Mouse (Mus musculus) liver, postnatal 0 days (tissue): ENCODE measurements around the gene Susd4. TPM values are rescaled to one million over a fixed set of nuclear protein-coding genes. Genes with fewer than 3 reads are reported as not detected.

Experiments used
- ATAC-seq: fragments of 200-750 bp; cut with Nextera tagmentation; 2 replicates; pipeline ENCODE4 v1.8.0; 2017; ENCODE audit warnings: mild to moderate bottlenecking, moderate library complexity
- DNase-seq: peaks from one replicate; pipeline ENCODE4 v3.0.0-alpha.2; 2016
- H3K27ac ChIP-seq: fragments of 300-500 bp; sonication (generic); 2 replicates; pipeline ENCODE4 v1.5.1; 2014; ENCODE audit warnings: antibody characterized with exemption, moderate library complexity, mild to moderate bottlenecking, low read depth
- H3K27me3 ChIP-seq: fragments of 300-500 bp; sonication (generic); 2 replicates; pipeline ENCODE4 v1.6.1; 2014; ENCODE audit warnings: low read length, control low read depth, mixed read lengths; ENCODE audit not compliant: insufficient read depth
- H3K36me3 ChIP-seq: fragments of 300-500 bp; sonication (generic); replicated peaks from 2 replicates; pipeline ENCODE4 v1.6.1; 2014; ENCODE audit warnings: mild to moderate bottlenecking, control low read depth, low read length, moderate library complexity, mixed read lengths; ENCODE audit not compliant: insufficient read depth
- H3K4me1 ChIP-seq: fragments of 300-500 bp; sonication (generic); 2 replicates; pipeline ENCODE4 v1.6.1; 2014; ENCODE audit warnings: antibody characterized with exemption, mild to moderate bottlenecking, control low read depth; ENCODE audit not compliant: insufficient read depth
- H3K4me2 ChIP-seq: fragments of 300-500 bp; sonication (generic); 2 replicates; pipeline ENCODE4 v1.6.1; 2014; ENCODE audit warnings: low read depth, mild to moderate bottlenecking, low read length, moderate library complexity, mixed read lengths
- H3K4me3 ChIP-seq: fragments of 300-500 bp; sonication (generic); 2 replicates; pipeline ENCODE4 v1.5.1; 2014; ENCODE audit warnings: low read depth, low read length
- H3K9ac ChIP-seq: fragments of 300-500 bp; sonication (generic); replicated peaks from 2 replicates; pipeline ENCODE4 v1.6.1; 2014; ENCODE audit warnings: mild to moderate bottlenecking, moderate library complexity
- H3K9me3 ChIP-seq: fragments of 300-500 bp; sonication (generic); 2 replicates; pipeline ENCODE4 v1.6.1; 2016; ENCODE audit warnings: mild to moderate bottlenecking, control low read depth, low read length, mixed read lengths
- CTCF ChIP-seq: sonication (generic); IDR thresholded peaks from 2 replicates; pipeline ENCODE4 v1.5.1; 2016; ENCODE audit warnings: antibody characterized with exemption, low read depth
- EP300 ChIP-seq: IDR thresholded peaks from 2 replicates; pipeline ENCODE4 v1.6.1; 2016; ENCODE audit warnings: antibody characterized with exemption, low read depth, mild to moderate bottlenecking
- WGBS: fragments of 180-500 bp; shearing (Covaris S2); extraction: QIAGEN DNeasy Blood & Tissue Kit; methylation state at CpG from one replicate; pipeline ENCODE4 v1.1.7; 2014; ENCODE audit not compliant: insufficient replicate concordance; 5-methylcytosine and 5-hydroxymethylcytosine counted together
- polyA plus RNA-seq: library from polyadenylated mRNA; unstranded; fragments of >200 nt; fragmentation: Nextera tagmentation; extraction: Ambion mirVana; gene quantifications from 2 replicates; pipeline ENCODE4 v1.2.1, GENCODE M21; 2015

The Susd4 gene
- polyA plus RNA-seq, 1 experiment from 2014 or later, result 1.9 TPM

- H3K9ac ChIP-seq, result no peak overlapping the region
- H3K4me3 ChIP-seq, result no peak overlapping the region
- no peaks in the 10 kb centered on the region for H3K9me3 ChIP-seq
- no peak overlapping the region for H3K27ac ChIP-seq
- H3K36me3 ChIP-seq, result no peaks in the 10 kb centered on the region
- no peak for TF ChIP-seq CTCF
- TF ChIP-seq EP300, result no peak
- DNase-seq (no peak), ATAC-seq (no peak)
- H3K4me1 ChIP-seq, result 0 out of 2 replicates have a peak, but pooled peaks cover 6% of the 10 kb centered on the region
- 85% methylated on average over 9 of the region's 9 CpGs for WGBS
- H3K4me2 ChIP-seq, result no peak overlapping the region
- no peaks in the 10 kb centered on the region for H3K27me3 ChIP-seq
Measured at GRCm38 (mm10) chr1:182794628-182795027, 31.0 kb downstream of the Susd4 start.

DNA sequence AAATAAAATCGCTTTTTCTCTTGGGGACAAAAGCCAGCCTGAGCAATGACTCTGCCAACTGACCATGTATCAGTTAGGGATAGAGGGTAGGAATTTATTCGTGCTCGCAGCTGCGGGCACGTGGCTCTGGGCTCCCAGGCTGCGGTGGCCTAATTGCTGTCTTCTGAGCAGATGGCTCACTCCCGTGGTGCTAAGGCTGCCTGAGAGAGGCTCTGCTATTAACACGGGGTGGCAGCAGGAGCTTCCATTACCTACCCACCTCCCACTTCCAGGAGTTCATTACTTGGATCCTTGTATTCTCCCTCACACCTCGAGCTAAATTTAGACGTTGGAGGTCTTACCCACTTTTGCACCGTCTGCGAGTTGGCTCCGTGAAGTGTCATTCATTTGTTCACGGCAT, 33.4 kb downstream of the Susd4 start:
- Histone ChIP-seq H3K9ac (no peak overlapping the region), H3K36me3 (no peaks in the 10 kb centered on the region), H3K4me3 (no peak overlapping the region), H3K27me3 (no peaks in the 10 kb centered on the region), H3K4me2 (no peak overlapping the region), H3K27ac (no peak overlapping the region), H3K4me1 (0 out of 2 replicates have a peak, but pooled peaks cover 5% of the 10 kb centered on the region), H3K9me3 (no peaks in the 10 kb centered on the region)
- TF ChIP-seq EP300 (no peak), CTCF (no peak)
- WGBS, result 75% methylated on average over 14 of the region's 14 CpGs
- no peak for ATAC-seq
- no peak for DNase-seq

GRCm38 (mm10) chr1:182801590-182801989, 37.9 kb downstream of the Susd4 start:
- WGBS, result 54% methylated on average over 2 of the region's 2 CpGs
- TF ChIP-seq CTCF (no peak), EP300 (no peak)
- no peak overlapping the region for H3K4me2 ChIP-seq
- no peaks in the 10 kb centered on the region for H3K9me3 ChIP-seq
- H3K36me3 ChIP-seq, result no peaks in the 10 kb centered on the region
- ATAC-seq (peak; percentile 25; the same call in 1 of the 2 replicates), DNase-seq (no peak)
- H3K27ac ChIP-seq, result no peak overlapping the region
- no peak overlapping the region for H3K9ac ChIP-seq
- H3K4me1 ChIP-seq, result 0 out of 2 replicates have a peak, but pooled peaks cover 4% of the 10 kb centered on the region
- no peaks in the 10 kb centered on the region for H3K27me3 ChIP-seq
- H3K4me3 ChIP-seq, result no peak overlapping the region

GRCm38 (mm10) chr1:182802891-182803290, 39.2 kb downstream of the Susd4 start:
- Histone ChIP-seq H3K36me3 (no peaks in the 10 kb centered on the region), H3K4me3 (no peak overlapping the region), H3K9ac (no peak overlapping the region), H3K27ac (no peak overlapping the region), H3K4me2 (no peak overlapping the region), H3K9me3 (no peaks in the 10 kb centered on the region), H3K27me3 (no peaks in the 10 kb centered on the region), H3K4me1 (peaks cover 8% of the 10 kb centered on the region; the same call in 1 of the 2 replicates)
- no peak for DNase-seq
- ATAC-seq, result no peak
- no peak for TF ChIP-seq EP300
- TF ChIP-seq CTCF, result no peak
- WGBS, result 68% methylated on average over 15 of the region's 15 CpGs

DNA sequence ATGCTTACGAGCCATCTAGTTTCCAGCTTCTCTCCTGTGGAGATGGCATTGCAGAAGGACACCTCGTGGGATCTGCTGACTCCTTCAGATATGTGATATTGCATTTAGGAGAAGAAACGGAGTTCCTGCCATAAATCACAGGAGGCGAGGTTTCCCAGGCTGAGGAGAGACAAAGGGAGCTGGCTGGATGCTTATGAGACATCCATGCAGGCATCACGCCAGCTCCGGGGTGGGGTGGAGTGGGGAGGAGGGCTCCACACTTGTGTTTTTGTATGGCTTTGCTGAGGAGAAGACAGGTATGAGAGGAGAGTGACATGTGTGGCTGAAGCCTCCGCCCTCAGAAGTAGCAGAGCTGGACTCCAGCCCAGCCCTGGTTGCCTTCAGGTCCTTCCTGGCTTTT, 50.3 kb downstream of the Susd4 start:
- Histone ChIP-seq H3K9ac (no peak overlapping the region), H3K4me3 (no peak overlapping the region), H3K27me3 (no peaks in the 10 kb centered on the region), H3K4me2 (no peak overlapping the region), H3K27ac (no peak overlapping the region), H3K36me3 (no peaks in the 10 kb centered on the region), H3K9me3 (0 out of 2 replicates have a peak, but pooled peaks cover 3% of the 10 kb centered on the region), H3K4me1 (no peaks in the 10 kb centered on the region)
- TF ChIP-seq EP300 (no peak), CTCF (no peak)
- DNase-seq (no peak), ATAC-seq (no peak)
- 74% methylated on average over 7 of the region's 7 CpGs for WGBS

DNA sequence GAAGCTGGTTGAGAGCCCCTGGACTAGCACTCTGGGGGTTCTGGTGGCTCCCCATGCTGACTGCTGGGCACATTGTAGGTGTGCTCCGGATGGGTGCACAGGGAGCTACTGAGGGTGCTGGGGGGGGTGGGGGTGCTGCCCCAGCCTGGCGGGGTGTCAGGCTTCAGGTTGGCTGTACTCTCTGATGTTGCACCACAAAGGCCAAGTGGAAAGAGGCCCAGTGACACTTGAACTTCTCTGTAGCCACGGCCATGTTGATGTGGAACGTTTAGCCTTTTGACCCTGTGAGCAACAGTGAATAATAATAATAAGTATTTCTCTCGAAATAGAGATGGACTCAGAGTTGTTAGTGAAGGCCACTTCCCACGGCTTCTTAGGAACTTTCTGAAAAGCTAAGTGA, 50.9 kb downstream of the Susd4 start:
- Histone ChIP-seq H3K9me3 (0 out of 2 replicates have a peak, but pooled peaks cover 3% of the 10 kb centered on the region), H3K27me3 (no peaks in the 10 kb centered on the region), H3K27ac (no peak overlapping the region), H3K4me1 (no peaks in the 10 kb centered on the region), H3K9ac (no peak overlapping the region), H3K4me3 (no peak overlapping the region), H3K36me3 (no peaks in the 10 kb centered on the region), H3K4me2 (no peak overlapping the region)
- 81% methylated on average over 6 of the region's 6 CpGs for WGBS
- no peak for DNase-seq
- no peak for ATAC-seq
- TF ChIP-seq CTCF (no peak), EP300 (no peak)

DNA sequence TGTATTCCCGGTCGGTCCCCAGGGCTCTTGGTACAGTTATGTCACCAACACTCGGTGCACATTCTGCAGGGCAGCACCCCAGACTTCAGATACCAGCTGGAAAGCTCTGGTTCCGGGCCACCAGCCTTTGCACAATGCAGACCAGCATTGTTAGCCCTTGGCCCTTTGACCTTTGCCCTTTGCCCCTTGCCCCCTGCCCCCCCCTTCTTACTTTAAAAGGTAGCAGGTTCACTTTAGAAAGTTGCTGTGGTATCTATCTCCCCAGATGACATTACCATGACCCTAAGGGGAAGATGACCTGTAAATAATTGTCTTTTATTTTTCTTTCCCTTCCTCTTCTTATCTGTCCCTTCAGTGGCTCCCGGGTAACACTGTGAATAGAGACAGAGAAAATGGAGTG, 53.4 kb downstream of the Susd4 start:
- DNase-seq, result no peak
- Histone ChIP-seq H3K4me3 (no peak overlapping the region), H3K9ac (no peak overlapping the region), H3K36me3 (no peaks in the 10 kb centered on the region), H3K27ac (no peak overlapping the region), H3K4me1 (no peaks in the 10 kb centered on the region), H3K4me2 (no peak overlapping the region), H3K27me3 (no peaks in the 10 kb centered on the region), H3K9me3 (no peaks in the 10 kb centered on the region)
- WGBS, result 37% methylated on average over 5 of the region's 5 CpGs
- no peak for ATAC-seq
- TF ChIP-seq EP300 (no peak), CTCF (no peak)
